Mouse (Mus musculus): ENCODE data around the gene Il34.

The Il34 gene

DNA sequence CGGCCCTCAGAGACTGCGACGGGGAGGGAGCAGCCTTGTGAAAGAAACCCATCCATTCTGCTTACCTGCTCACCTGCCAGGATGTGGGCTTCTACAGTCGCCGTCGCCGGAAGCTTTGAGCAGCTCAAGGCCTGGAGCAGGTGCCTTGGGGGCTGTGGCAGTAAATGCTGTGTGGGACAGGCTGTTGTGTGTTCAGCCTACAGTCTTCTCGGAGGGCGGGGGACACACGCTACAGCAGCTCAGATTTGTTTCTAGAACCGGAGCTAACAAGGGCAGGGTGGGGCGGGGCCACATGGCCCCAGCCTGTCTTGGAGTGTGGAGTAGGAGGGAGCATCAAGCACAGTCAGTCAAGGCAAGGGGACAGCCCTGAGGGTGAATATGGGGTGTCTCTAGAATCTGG lies at the start of gene Il34:
TSS of gene Il34 (minus strand) at position 256 of the 400 bp plus-strand sequence.
- CTCF ChIA-PET: interaction anchor here (0.5 to 0.7 kb wide), 2 partner anchors 187 to 331 kb away, joined by 3 read pairs; partner anchors contain the start of gene Vac14

DNA sequence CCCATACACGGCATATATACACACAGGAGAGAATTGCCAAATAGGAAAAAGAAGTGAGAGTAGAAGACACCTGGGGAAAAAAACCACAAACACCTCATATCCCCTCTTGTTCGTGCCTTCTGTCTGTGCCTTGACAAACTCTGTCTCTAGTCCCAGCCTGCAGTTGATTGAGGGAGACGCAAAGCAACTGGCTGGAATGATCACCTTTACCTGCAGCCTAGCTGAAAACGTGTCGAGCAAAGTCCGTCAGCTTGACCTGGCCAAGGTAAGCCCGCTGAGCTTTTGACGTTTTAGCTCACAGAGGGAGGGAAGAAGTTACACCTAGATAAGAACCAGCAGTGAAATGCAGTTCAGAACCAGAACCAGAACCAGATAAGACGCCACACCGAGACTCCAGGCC lies 45.5 kb upstream of the Il34 start:
- CTCF ChIA-PET: no interaction called here

DNA sequence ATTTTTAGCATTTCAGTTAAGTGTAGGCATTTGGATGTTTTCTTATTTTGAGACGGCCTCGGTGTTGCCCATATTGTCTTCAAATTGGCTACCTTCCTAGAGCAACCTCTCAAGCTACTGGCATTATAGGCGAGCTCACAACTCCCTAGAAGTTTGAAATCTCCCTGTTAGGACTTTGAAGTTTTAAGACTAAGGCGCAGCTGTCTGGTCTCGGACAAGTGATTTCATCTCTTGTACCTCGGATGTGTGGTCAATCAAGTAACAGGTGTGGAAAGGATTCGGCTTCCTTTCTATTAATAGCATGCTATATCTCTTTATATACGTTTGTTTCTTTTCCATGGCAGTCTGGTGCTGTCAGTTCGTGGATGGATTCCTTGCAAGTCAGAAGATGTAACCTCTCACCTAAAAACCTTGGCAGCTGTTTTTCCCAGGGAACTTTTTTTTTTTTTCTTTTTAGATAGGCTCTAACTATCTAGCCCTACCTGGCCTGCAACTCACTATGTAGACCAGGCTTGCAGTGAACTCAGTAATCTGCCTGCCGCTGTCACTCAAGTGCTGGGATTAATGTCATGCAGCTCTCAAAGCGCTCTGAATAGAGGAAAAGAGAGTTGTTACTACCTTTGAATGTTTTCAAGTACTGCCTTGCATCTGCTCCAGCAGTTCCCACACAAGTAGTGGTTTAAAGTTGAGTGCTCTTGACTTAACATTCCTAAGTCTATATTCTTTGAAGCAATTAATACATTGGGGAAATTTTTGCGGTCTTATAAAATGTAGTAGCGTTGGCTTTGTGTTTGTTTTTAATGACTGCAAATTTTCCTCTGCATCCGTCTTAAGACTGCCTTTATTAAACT lies 42.1 kb upstream of the Il34 start:
- CTCF ChIA-PET: no interaction called here

DNA sequence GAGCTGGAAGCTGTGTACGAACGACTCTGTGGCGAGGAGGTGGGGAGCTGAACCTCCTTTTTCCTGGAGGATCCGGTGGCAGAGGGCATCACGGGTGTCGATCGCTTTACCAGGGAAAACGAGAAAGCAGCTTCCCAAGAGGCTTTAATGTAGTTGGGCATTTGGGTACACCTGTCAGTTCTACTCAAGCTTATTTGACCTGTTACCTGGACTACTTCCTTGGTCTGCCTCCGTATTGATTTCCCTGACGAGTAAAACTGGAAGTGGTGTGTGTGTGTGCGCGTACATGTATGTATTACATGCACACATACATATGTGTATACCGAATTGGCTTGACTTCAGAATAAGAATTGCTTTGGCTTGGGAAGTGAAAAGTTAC lies 41.4 kb upstream of the Il34 start:
- CTCF ChIA-PET: no interaction called here

DNA sequence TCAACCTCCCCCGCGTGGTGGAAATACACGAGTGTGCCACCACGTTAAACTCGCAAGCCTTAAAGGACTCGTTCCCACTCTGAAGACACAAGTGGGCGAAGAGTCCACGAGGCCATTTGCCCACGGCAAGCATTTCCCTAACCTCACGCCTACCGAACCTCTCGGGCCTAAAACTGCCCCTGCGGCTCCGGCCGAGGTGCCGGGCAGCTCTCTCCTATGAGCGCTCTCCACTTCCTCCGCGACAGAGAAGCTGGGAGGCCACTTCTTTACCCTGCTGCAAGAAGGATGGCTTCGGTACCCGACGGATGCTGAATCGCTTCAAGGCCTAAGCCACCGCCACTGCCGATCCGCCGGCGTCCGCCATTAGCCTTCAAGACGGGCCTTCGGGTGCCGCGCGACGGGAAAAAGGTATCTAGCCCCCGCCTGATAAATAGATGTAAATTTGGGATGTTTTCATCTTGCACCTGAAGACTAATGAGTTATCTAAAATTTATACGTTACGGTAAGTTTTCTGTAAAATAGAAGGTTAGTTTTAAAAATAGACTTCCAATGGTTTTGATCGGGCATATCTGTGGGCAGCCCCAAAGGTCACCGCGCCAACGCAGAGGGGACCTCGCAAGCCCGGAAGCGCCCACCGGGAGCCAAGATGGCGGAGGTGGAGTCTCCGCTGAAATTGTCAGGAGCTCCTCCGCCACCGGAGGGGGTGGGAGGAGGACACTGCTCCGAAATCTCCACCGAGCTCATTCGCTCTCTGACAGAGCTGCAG lies 40.9 kb upstream of the Il34 start, which contains the start of the genes Cog4 and Sf3b3:
TSS of gene Cog4 (plus strand) at position 196 of the 766 bp plus-strand sequence.
TSS of gene Sf3b3 (minus strand) at position 383 of the 766 bp plus-strand sequence.
- CTCF ChIA-PET: interaction anchor here (0.6 kb wide), 1 partner anchor 191 kb away, joined by 3 read pairs; no protein-coding TSS in a partner anchor

DNA sequence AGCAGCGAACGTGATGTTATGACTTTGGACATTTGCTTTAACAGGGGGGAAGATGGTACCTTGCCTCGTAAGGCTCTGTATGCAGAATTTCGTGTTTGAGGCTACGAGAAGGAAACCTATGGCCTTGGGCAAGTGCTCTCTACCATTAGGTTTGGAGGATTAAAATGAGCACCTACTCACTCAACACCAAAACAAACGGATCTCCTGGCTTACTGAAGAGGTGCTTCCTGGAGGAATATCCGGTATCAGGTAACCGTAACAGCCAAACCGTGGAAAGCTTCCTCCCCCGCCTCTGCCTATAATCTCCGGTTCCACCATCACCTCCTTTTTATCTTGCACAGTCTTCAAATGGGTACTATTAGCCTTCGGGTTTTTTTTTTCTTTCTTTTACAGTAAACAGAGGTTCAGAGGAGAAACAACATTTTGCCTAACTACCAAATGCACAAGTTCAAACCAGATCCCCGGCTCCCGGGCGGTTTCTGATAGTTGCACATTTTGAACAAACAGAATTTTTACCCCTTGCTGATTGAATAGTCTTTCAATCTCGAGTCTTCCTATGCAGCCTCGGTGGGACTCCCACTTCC lies 40.2 kb upstream of the Il34 start:
- CTCF ChIA-PET: interaction anchor here (0.7 kb wide), 1 partner anchor 59 kb away, joined by 3 read pairs; no protein-coding TSS in a partner anchor

DNA sequence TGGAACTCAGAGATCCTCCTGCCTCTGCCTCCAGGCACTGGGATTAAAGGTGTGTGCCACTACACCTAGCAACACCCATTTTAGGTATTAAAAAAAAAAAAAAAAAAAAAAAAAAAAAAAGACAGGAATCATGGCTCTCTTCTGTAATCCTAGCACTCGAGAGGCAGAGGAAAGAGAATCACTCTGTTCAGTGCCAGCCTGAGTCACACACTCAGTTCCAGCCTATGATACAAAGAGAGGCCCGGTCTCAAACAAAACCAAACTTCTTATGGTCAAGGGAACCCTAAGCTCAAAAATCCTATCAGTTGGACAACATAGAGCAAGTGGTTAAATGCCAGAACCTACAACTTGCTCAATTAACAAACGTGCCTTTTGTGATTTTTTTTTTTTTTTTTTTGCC lies 39.2 kb upstream of the Il34 start:
- CTCF ChIA-PET: interaction anchor here (1.1 kb wide), 1 partner anchor 16 kb away, joined by 6 read pairs; no protein-coding TSS in a partner anchor

DNA sequence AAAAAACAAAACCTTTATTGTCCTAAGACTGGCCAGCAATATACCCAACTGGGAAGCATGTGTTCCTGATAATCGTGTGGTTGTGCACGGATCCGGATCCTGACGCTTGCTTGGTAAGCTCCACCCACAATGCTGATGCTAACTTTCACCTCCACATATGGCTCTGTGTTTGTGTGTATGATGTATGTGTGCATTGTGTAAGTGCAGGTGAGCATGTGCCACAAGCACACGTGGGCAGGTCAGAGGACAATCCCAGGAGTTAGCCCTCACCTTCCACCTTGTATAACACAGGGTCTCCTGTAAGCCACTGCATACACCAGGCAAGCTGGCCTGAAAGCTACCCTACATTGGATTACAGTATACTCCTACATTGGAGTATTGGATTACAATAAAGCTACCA lies 37.5 kb upstream of the Il34 start:
- CTCF ChIA-PET: interaction anchor here (0.6 kb wide), 1 partner anchor 153 kb away, joined by 4 read pairs; no protein-coding TSS in a partner anchor

DNA sequence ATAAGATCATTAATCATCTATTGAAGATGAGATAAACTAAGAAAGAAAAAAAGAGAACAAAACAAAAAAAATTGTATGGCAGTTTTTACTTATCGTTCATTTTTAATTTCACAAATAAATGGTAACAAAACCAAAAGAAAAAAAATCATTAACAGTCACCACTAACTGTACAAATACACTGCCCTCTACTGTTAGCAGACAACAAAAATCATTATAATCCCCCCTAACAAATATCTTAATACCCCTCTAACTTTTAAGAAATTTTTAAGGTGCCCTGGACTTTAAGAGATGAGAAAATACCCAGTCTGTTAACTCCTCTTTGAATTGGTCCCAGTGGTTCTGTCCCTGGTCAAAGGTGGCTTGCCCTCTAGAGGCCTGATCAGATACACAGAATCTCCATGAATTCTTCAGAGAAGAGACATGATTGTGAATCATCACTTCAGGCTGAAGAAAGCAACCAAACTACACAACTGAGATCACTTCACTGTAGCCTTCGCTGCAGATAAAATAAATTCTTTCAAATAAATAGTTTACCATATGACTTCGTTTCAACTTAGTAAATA lies 36.4 kb upstream of the Il34 start:
- CTCF ChIA-PET: no interaction called here

DNA sequence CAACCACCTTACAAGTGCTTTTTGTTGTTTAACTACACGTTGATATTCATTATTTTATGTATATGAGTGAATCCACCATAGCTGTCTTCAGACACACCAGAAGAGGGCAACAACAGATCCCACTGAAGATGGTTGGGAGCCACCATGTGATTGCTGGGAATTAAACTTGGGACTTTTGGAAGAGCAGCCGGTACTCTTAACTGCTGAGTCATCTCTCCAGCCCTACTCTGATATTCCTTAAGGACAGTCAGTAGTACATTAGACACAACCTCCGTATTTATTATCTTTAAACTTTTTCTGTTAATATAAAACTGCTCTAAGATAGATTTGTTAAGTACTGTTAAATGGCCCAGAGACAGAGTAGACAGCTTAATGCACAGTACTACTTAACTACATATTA lies 26.2 kb upstream of the Il34 start:
- CTCF ChIA-PET: no interaction called here

DNA sequence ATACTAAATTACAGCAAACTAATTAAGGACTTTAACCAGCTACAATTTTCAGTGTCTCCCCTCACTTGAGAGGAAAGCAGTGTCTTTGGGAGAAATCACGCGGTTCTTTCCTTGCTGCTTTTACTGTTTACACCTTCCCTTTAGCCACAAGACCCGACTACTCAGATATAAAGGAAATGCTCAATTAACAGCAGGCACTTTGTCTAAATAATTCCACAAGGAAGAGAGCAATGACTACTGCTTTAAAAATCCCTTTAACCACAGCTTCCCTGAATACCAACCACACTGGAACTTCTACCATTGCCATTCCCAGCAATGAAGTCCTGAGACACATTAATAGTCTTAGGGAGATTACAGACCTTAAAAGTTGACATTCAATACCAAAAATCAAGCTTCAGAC lies 22.8 kb upstream of the Il34 start:
- CTCF ChIA-PET: interaction anchor here (1.0 kb wide), 1 partner anchor 16 kb away, joined by 6 read pairs; no protein-coding TSS in a partner anchor

DNA sequence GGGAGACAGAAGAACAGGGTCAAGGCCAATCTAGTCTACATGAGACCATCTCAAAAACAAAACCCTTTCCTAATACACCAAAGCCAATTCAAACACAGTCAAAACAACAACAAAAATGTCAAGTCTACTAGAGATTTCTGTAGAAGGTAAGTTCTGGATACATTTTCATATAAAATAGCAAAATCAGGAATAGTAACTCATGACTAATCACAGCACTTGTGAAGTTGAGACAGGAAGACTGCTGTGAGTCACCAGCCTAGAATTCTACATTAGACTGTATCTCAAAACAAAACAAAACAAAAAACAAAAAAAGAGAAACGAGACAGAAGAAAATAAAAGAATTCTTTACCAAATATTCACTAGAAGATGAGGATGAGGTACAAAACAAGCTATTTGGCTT lies 19.1 kb upstream of the Il34 start:
- CTCF ChIA-PET: no interaction called here

DNA sequence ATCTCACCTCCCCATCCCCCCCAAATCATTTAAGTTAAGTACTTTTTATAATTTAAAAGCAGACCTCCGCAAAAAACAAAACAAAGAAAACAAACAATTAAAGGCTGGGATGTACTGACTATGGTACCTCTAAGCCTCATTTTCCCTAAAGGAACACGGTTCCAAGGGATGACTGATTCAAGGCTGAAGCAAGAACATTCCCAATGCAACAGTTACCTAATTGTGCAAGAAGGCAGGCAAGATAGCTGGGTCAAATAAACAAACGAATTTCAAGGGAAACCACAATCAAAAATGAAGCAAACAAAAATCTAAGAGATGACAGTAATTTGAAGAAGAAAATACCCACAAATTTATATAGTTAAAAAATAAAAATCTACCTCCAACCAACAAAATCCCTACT lies 16.2 kb upstream of the Il34 start:
- CTCF ChIA-PET: no interaction called here

DNA sequence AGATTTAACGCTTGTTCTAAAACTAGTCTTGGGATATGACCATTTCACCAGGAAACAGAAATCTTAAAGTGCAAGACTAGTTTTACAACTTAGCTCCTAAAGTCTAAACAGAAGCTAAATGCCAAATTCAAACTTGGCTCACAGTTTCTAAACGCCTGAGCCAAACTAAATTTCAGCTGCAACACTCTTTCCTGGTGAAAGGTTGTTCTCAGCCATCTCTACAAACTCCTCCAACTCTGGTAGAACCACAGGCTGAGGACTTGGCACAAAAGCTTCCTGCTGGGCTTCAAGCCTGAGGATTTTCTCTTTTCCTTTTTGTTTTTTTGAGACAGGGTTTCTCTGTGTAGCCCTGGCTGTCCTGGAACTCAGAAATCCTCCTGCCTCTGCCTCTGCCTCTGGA lies 14.5 kb upstream of the Il34 start:
- CTCF ChIA-PET: no interaction called here

DNA sequence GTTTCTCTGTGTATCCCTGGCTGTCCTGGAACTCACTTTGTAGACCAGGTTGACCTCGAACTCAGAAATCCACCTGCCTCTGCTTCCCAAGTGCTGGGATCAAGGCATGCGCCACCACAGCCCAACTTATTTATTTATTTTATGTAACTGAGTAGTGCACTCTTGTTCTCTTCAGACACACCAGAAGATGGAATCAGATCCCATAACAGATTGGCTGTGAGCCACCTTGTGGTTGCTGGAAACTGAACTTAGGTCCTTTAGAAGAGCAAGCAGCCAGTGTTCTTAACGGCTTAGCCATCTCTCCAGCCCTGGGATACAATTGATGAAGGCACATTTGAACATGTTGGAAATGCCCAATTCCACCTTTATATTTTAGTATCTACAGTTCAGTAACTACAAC lies 12.9 kb upstream of the Il34 start:
- CTCF ChIA-PET: no interaction called here

DNA sequence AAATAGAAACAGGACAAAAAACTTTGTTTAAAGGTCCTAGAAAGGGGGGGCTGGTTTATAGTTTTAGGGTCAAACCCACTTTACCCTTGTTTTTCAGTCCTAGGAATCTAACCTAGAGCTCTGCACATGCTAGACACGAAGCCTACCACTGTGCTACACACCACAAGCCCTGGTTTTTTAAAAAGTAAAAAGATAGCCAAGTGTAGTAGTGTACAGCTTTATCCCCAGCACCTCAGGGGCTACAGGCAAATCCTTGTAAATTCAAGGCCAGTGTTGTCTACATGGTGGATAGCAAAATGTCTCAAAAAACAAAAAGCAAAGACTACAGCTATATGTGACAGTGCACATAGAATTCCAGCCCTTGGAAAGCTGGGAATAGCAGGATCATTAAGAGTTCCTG lies 11.3 kb upstream of the Il34 start:
- CTCF ChIA-PET: no interaction called here

DNA sequence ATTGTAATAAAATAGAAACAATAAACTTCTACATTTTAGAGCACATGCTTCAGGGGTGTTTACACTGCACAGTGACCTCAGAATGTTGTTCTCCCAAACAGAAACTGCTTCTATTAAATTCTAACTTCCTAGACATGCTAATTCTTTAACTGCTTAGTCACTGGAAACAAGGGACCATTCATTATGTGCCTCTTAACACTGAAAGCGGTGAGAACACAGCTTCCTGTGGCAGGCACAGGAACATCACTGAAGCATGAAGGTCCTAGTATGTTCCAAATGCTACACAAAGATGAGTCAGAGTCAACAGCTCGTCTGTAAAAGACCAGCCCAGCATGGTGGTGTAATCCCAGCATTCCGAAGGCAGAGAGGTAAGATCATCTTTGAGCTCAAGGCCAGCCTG lies 9.6 kb upstream of the Il34 start:
- CTCF ChIA-PET: no interaction called here

DNA sequence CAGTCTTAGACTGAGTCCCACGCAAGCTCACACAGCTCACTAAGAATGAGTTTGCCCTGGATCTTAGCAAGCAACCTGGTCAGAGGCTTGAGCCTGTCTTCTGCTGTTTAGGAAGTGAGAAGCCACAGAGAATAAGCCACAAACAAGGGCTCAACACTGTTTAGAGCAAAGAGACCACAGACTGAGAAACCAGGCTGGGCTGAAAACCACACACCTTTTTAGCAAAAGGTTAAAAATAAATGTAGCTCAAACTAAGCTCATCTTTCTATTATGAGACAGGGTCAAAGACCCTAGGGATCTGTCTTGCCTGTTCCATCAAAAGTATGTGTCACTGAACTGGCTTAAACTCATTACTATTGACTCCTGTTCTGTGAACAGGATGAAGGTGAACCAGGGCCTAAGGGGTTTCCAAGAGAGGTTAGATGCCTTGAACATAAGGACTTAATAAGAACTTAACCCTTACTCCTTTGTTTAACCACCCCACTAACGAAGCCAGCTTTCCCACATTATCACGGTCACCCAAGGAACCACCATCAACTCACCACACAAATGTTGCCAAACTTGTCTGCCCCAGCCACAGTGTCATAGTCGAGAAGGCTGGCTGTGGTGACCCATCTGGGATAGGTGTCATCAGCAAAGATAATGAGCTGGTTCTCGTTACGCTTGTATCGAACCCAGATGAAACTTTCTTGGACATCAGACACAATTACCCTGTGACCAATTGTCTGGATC lies 7.5 kb upstream of the Il34 start:
- CTCF ChIA-PET: interaction anchor here (0.6 kb wide), 2 partner anchors 36 to 151 kb away, joined by 4 to 5 read pairs; no protein-coding TSS in a partner anchor

DNA sequence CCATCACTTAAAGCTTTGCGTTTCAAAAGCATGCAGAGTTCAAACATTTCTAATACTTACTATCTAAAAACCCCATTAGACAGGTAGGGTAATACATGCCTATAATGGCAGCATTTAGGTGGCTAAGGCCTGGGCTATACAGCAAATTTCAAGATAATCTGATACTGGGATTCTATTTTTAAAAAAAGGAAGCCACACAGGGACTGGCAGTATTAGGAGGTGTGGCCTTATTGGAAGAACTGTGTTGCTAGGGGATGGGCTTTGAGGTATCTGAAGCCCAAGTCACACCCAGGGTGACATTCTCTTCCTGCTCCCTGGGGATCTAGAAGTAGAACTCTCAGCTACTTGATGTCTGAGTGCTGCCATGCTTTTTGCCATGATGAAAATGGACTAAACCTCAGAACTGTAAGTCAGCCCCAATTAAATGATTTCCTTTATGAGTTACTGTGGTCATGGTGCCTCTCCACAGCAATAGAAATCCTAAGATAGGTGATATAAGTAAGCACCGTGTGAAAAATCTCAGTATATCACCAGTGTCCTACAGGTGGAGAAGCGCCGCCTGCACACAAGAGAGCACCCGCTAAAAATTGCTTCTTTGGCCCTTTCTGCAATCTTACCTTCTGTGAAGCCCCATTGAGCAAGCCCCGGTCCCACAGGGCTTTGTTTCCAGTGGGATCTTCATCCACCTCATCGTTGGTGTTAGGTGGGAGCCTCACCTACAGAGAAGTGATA lies 6.8 kb upstream of the Il34 start:
- CTCF ChIA-PET: interaction anchor here (0.6 kb wide), 1 partner anchor 307 kb away, joined by 6 read pairs; no protein-coding TSS in a partner anchor

DNA sequence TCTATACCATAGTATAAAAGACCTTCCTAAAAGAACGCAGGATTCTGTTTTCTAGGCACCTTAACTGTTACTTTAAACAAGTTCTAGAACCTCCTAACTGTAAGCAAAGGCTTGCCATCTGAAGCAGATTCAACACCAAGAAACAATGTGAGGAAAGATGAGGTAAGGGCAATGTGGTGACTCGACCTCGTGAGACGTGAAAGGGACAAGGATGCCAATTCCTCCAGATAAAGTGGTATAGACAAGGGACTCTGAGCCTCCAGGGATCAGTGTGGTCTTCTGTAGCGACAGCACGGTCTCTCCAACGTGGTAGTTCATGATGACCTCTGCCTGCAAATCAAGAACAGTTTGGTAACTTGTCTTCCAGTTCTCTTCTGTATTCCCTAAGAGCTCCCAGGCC lies 6.1 kb upstream of the Il34 start:
- CTCF ChIA-PET: interaction anchor here (0.6 kb wide), 1 partner anchor 308 kb away, joined by 6 read pairs; no protein-coding TSS in a partner anchor
